Mouse (Mus musculus): ENCODE results near the gene Marc2.

Gene Marc2

DNA sequence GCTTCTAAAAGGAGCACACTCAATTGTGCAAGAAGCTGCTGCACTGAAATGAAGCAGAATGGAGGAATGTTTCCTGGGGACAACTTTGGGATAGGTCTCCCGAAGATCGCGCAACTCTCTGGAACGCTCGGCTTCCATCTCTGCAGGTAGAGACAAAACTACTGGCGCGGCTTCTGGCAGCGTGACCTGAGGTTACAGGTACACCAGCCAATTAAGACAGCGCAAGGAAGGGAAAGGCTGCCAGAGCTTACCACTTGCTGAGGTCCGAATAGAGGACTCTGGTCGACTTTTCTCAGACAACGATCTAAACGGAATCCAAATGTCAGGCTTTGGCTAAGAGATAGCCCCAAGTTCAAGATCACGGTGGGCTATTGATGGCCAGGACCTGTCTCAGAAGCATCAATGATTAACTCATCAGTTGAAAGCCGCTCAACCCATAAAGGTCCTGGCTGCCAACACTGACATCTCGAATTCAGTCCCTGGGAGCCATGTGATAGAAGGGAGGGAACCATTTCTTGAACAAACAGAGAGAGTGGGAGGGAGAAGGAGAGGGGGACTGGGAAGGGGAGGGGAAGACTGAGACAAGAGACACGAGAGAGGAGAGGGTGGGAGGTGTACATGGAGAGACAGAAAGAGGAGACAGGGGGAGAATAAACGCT is at the start of gene Marc2:
Marc2 (minus strand) TSS at position 360 of the 659 bp plus-strand sequence.
- no peak for DNase-seq

DNA sequence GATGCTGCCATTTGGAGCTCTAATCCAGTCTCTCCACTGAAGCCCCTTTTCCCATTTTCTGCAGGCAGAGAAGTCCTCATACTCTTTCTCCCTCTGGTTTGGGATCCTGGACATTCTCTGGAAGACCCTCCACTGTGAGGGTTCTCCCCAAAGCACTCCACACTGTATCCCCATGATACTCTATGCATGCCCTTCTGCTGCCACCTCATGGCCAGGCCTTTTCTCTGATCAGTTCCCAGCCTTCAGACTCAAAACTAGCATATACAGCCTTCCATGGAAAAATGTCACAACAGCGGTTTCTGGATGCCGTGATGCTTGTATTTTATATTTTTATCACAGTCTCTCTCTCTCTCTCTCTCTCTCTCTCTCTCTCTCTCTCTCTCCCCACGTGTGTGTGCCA is 45.7 kb upstream of the Marc2 start:
- DNase-seq: no peak

DNA sequence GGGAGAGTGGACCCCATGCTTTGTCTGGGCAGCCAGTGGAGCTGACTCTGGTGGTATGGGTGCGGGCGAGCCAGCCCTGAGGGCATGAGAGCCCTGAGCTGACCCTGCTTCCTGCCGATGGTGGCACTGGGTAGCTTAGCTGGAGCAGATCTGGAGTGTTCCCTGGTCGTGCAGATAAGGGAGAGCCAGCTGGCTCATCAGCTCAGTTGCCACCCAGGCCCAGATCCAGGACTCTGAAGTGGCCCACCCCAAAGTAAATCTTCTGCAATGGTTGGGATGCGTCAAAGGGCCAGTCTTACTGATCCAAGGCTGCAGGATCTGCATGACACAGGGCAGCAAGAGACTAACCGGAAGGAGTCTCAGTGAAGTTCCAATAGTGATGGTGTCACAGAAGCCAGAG is 43.2 kb upstream of the Marc2 start:
- DNase-seq: no peak

DNA sequence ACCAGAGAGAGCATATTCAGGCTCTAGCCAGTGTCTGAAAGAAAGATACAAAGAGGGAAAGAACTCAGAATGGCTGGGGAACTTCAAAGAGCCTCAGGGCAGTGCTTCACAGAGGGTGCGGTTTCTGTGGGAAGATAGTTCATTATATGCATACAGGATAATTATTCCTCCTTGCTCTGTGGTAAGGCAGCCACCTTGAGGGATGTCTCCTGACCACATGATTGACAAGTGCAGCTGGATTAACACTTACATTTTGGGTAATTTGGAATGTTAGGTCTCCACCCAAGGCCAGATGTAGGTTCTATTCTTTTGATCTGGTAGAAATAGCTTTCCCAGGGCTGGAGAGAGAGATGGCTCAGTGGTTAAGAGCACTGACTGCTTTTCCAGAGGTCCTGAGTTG is 39.9 kb upstream of the Marc2 start:
- no peak for DNase-seq

DNA sequence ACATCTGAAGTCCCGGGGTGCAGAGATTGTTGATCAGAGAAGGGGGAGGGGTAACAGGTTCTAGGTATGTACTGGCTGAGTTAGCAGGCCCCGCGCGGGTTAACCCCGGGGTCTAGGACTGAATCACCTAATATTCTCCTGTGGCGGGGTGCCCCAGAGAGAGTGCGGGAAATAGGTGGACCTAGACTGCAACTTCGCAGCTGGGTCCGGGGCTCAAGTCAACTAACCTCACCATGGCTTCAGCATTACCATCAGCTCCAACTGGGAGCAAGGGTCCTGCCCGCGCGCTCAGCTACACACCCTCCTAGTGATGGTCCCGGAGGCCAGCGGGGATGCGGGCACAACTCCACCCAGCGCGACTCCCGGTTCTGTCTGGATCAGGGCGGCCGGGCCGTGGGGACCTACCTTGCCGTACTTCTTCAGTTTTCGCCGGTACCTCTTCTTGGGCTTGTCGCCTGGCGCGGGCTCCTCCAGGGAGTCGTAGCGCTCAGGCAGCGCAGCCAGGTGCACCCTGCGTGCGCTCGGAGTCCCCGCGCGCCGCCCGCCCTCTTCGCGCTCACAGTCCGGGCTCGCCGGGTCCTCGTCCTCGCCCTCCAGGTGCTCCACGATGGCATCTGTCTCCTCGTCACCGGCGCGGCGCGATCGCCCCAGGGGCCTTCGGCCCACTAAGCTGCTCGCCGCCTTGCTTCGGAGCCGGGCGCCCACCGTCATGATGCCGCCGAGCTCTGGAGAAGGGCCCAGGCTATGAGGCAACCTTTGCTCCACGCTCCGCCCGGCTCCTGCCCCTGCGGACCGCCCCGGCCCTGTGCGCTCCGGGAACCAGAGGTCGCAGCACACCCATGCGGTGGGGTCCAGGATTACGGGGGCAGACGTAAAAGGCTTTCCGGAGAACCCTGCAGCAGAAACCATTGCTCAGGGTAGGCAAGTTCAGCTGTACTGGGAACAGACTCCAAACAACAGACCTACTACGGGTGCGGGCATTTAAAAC is 36.3 kb upstream of the Marc2 start, which contains the start of gene C130074G19Rik:
C130074G19Rik (minus strand) TSS at position 938 of the 988 bp plus-strand sequence.
- no peak for DNase-seq

DNA sequence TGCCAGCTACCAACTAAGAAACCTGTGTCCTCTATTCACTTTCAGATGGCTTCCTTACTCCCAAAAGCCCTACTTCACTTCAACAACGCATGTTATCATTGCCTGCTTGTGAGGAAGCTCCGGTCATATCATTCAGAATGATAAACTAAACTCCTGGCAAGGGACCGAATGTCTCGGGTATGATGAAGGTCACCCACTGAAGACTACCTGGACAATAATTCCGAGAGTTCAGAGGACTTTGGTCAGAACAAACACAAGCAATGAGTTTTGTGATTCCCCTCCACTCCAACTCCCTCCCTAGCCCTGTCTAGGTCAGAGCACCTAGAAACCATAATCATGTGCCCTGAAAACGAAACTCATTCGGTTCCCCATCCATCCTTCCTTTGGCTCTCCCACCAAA is 35.6 kb upstream of the Marc2 start:
- no peak for DNase-seq

DNA sequence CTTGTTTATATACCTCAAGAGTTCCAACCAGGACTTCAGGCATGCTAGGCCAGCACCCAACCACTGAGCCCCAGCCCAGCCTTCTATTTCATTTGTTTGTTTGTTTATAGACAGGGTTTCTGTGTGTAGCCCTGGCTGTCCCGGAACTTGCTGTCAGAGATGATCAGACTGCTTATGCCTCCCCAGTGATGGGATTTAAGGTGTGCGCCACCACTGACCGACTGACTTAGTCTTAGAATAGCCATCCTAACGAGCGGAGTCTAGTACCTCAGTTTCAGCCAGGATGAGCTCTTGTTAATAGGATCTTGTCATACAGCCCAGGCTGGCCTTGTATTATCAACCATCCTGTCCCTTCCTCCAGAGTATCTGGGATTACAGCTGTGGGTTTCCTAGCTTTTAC is 35.0 kb upstream of the Marc2 start:
- DNase-seq: no peak

DNA sequence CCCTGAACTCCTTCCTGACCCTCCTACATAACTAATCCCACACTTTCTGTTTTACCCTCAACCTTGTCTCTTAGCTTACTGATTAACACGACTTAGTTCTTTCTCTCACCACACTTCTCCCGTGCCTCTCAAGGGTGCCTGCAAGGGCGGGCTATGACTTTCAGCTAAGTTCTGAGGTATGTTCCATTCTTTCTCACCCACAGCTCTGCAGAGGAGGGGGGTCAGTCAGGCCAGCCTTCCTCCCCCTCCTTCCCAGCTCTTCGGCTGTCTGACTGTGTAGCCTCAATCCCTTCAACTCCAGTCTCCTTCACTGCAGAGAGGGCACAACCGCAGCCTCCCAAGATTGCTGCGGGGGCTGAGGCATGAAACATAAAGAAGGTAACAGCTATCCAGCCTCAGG is 32.6 kb upstream of the Marc2 start:
- DNase-seq: no peak

DNA sequence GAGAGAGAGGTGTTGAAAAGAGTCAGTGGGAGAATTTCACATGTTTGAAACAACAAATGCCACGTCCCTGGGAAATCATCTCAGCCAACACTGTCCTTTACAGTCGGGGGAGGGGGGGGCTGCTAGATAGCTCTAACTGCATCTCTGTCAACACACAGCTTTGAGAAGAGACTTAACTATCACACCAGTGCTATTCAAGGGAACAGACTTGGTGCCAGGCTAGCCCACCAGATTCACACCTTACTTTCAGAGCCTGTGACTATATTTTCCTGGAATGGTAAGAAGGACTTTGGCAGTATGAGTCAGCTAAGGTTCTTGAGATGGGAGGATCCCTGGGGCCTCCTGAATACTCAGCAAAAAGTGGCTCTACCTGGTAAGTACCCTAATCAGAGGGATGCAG is 31.1 kb upstream of the Marc2 start:
- DNase-seq: no peak

DNA sequence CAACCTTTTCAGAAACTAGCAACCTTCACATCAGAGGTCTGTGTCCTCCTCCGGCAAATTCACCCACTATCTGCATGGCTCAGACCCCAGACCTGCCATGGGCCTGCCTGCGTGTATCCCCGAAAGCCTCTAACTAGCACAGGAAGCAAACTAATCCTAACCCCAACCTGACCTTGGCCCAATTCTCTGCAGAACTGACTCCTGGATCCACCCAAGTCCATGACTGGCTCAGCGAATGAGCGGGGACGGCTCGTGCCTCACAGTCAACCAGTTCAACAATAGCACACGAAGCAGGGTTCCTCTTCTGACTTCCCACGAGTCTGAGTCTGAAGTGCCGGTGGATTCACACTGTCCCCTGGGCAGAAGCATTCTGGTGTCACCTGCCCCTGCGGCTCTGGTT is 27.7 kb upstream of the Marc2 start:
- DNase-seq: no peak

DNA sequence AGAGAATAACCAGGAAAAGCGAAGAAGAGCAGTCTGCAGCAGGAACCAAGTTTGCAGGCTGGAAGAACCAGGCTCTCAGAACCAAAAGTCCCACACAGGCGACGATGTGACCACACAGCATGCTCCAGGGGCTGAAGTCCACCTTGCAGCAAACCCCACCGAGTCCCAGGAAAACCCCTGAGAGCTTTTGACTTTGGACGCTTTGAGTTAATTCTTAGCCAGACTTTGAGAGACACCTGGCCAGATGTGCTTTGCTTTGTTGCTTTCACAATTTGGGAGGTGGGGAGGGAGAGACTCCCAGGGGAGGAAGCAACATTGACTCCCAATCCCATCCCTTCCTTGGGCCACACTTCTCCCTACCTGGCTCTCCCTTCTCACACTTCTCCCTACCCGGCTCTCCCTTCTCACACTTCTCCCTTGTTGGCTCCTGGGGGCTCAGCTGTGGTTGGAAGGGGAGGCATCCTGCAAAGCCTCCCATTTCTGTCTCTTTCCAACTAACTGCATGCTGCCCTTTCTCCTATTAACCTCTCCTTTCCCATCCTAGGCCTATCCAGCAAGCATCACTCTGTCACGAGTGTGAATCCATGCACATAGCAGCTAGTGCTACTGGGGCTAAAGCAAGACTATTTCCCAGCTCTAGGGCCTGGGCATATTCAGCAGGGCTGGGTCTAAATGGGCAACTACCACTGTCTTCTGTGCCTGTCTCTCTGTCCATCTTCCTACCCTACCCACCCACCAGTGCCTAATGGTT is 26.0 kb upstream of the Marc2 start:
- DNase-seq: no peak

DNA sequence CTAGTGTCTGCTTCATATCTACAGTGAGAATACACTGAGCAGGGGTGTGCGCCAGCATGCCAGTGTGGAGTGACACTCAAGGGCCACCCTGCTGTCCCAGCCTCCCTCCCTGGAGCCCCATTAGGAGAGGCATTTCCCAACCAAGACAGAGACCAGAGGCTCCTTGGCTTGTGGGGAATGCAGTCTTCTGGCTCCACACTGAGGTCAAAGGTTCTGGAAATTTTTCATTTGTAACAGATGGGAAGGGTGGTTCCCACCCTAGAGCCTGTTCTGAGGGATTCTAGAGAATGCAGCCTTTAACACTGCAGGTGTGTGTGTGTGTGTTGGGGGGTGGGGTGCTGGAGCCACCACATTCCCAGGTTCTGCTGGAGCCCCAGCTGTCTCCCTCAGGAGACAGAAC is 25.3 kb upstream of the Marc2 start:
- no peak for DNase-seq

DNA sequence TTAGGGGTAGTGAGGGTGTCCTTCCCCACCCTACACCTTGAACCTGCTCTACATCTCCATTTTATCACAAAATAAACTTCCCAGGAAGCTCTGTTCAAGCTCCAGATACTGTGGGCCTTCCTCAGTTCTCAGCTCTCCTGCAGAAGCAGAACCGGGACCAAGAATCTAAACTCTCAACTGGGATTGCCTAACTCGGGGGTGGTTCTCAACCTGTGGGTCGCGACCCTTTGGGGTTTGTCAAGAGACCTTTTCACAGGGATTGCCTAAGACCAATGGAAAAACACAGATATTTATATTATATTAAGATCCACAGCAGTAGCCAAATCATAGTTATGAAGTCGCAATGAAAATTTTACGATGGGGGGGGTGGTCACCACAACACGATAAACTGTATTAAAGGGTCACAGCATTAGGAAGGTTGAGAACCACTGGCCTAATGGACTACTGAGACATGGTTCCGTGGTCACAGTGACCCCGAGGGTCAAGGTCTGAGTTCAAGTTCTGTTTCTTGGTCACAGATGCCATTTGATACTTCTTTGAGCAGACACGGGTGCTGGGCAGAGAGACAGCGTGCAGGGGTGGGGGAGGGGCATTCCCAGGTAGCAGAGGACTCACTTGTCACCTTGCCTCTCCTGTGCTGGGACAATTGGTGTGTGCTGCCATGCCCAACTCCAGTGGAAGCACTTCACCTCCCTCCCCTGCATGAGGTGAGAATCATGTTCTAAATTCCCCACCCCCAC is 24.6 kb upstream of the Marc2 start:
- DNase-seq: no peak

DNA sequence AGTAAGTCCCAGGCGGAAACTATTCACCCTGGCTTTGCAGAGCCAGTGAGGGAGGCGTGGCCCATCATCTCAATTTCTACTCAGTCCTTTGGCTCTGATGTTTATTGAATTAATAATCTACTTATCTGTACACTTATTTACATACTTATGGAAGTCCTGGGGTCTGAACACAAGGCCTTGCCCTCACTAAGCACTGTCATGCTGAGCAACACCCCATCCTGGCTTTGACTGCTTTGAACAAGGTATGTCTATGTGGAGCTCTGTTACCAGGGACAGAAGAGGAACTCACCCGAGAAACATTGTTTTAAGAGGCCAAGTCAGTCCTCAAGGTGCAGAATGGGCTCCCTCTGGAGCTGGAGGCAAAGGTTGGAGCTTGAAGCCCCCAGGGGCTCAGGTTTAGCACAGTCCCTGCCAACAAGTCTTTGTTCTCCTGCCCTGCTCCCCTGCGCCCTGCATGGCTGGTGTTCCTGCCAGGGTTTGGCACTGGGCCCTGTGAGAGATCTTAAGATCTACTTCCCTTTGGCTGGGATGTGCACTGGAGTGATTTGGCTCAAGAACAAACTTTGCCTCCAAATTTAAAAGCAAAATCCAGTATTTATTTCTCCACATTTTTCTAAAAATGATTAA is 23.8 kb upstream of the Marc2 start:
- no peak for DNase-seq

DNA sequence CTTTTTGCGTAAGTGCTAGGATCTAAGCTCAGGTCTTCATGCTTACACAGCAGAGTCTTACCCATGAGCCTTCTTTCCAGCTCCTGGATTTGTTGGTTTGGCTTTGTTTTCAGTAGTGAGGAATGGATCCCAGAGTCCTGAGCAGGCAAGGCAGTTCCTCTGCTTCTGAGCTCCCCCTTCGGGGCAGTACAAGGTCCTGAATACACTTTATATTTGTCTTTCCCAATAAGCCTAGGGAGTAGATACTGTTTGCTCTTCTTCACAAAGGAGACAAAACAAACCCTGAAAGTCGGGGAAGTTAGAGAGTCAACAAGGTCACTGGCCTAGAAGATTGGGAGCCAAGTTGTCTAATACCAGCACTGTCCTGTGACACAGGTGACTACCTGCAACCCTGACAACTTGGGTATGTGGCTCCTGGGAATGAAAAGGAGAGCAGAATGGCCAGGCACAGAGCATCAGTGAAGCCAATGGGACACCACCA is 21.4 kb upstream of the Marc2 start:
- no peak for DNase-seq

DNA sequence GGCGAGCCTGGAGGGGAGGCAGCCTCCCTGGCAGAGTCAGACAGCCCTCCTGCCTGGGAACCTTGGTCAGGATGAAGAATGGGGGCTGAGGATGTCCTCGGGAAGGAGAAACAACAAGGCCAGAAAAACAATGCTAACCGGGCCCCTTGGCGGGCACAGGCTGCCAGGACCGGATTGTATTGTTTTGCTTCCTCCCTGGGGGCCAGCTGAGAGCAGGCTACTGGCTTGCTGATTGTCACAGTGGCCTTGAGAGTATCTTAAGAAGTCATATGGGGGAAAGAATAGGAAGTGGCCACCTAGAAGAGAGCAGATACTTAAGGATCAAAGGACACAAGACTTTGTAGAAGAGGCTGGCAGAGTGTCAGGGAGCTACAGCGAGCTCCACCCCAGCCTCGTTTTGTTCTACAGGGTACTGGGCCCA is 18.1 kb upstream of the Marc2 start:
- DNase-seq: no peak

DNA sequence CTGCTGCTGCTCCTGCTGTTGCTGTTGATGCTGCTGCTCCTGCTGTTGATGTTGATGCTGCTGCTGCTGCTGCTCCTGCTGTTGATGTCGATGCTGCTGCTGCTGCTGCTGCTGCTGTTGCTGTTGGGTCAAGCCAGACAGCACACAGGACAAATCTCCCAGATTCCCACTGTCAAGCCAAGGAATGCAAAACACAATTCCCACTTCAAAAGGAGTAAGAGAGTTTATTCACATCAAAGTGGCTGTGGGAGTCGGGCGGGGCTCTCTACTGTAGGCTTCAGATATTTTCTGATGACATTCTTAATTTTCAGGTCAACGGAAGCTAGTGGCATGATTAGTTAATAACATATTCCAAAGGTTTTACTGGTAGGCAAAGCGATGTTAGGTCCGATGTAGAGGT is 16.4 kb upstream of the Marc2 start:
- no peak for DNase-seq

DNA sequence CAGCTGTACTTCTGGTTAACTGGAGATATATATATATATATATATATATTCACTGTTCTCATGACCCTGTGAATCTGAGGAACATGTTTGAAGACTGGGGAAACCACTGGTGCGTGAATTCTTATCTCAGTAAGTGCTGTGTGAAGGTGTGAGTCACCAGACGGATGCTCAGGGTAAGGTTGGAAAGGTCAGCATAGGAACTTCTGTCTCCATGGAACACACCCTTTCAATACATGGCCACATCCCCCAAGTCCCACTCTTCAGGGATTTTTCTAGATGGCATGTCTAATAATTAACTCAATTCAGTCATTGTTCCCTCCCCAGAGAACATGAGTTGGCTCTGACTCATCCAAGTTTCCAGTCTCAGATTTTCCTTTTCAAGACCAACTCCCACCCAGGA is 15.3 kb upstream of the Marc2 start:
- DNase-seq: no peak

DNA sequence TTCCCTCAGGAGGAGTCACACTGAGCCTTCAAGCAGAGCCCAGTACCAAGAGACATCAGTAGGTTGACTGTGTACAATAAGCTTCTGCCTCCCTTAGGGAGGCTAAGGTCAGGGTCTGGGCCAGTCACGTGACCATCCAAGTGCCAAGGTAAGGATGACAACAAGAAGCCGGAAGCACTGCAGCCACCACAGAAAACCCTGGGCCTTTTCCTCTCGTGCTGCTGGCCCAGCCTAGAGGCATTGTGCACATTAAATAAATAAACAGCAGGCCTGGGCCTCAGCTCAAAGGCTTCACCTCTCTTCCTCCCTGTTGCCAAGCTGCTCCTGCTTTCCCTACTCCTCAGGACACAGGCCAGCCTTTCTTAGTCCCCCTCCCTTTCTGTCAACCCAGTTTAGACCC is 14.0 kb upstream of the Marc2 start:
- DNase-seq: no peak

DNA sequence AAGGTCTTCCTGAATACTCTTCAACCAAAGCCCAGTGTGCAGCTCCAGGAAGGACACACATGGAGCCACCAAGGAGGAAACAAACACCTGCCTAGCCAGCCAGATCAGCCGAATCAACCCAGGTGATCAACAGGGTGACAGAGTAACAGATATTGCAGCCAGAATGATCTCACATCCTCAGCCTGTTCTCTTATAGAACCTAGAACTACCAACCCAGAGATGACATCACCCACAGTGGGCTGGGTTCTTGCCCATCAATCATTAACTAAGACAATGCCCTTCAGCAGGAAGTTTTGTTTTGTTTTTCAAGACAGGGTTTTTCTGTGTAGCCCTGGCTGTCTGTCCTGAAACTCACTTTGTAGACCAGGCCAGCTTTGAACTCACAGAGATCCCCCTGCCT is 12.0 kb upstream of the Marc2 start:
- no peak for DNase-seq

DNA sequence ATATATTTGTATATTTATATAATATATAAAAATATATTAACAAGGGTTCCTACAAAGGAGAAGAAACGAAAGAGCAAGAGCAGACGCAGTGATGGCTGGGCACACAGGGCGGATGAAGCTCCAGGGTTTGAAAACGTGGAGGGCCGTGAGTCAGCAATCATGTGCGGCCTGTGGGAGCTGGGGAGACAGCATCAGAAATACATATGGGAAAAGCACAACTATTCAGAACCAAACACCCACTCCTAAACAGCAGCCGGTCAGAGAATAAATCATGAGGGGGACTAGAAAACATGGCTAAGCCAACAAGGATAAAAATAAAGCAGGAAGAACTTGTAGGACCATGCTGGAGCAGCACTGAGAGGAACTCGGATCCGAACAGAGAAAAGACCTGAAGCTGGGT is 11.0 kb upstream of the Marc2 start:
- no peak for DNase-seq

DNA sequence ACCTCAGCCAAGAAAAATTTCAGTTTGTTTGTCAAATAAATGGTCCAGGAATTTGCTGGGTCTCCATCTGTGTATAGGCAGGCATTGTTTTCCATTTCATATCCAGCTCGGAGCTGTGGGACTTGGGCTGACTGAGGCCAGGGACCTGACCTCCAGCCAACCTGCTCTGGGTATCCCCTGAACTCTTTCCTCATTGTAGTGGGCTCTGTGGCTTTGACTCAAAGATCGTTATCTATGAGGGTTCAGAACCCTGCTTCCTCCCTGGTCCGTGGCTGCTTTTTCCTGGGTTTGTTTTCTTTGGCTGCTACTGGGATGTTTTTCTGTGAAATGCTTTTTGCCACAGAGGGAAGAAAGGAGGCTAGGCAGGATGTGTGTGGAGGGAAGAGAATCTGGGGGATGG is 7.7 kb upstream of the Marc2 start:
- no peak for DNase-seq
